Mouse (Mus musculus) ES-Bruce4 (cell line): ENCODE data around the gene Dcst1.

Experiments
- CTCF ChIP-seq: IDR thresholded peaks from one replicate; pipeline ENCODE4 v1.8.1; 2011; ENCODE audit warnings: low read depth, low read length
- EP300 ChIP-seq: IDR thresholded peaks from 2 replicates; pipeline ENCODE4 v1.6.1; 2011; ENCODE audit warnings: low read depth, low read length; ENCODE audit not compliant: insufficient read depth

GRCm38 (mm10) chr3:89351271-89351670 lies 13.8 kb downstream of the Dcst1 start:
- TF ChIP-seq CTCF (no peak), EP300 (no peak)
